Mouse (Mus musculus) heart, embryonic 13.5 days (tissue): ENCODE results near the gene Acp4. TPM values are rescaled to one million over a fixed set of nuclear protein-coding genes. Genes with fewer than 3 reads are reported as not detected.
"Not testable (repeated sequence)": the region's sequence is repeated elsewhere in the genome, so short reads cannot be mapped to it uniquely, and the experiment has no call there.

ENCODE experiments used
- ATAC-seq: fragments of 200-750 bp; cut with Nextera tagmentation; 2 replicates; pipeline ENCODE4 v1.8.0; 2017; ENCODE audit warnings: moderate TSS enrichment; ENCODE audit not compliant: insufficient number of reproducible peaks, low FRiP score, low TSS enrichment; ENCODE audit errors: extremely low read depth
- H3K27ac ChIP-seq: fragments of 300-500 bp; sonication (generic); replicated peaks from 2 replicates; pipeline ENCODE4 v1.5.1; 2015; ENCODE audit warnings: moderate library complexity, mild to moderate bottlenecking, inconsistent platforms
- H3K27me3 ChIP-seq: fragments of 300-500 bp; sonication (generic); replicated peaks from 2 replicates; pipeline ENCODE4 v1.6.1; 2015; ENCODE audit warnings: mild to moderate bottlenecking, inconsistent platforms
- H3K36me3 ChIP-seq: fragments of 300-500 bp; sonication (generic); 2 replicates; pipeline ENCODE4 v1.6.1; 2015; ENCODE audit warnings: mild to moderate bottlenecking, inconsistent platforms
- H3K4me1 ChIP-seq: fragments of 300-500 bp; sonication (generic); 2 replicates; pipeline ENCODE4 v1.6.1; 2015; ENCODE audit warnings: inconsistent platforms
- H3K4me2 ChIP-seq: fragments of 300-500 bp; sonication (generic); 2 replicates; pipeline ENCODE4 v1.6.1; 2015; ENCODE audit warnings: inconsistent platforms, mild to moderate bottlenecking, moderate library complexity
- H3K4me3 ChIP-seq: fragments of 300-500 bp; sonication (generic); 2 replicates; pipeline ENCODE4 v1.5.1; 2015; ENCODE audit warnings: moderate library complexity, mild to moderate bottlenecking, inconsistent platforms
- H3K9ac ChIP-seq: fragments of 300-500 bp; sonication (generic); 2 replicates; pipeline ENCODE4 v1.6.1; 2015; ENCODE audit warnings: inconsistent platforms, mild to moderate bottlenecking, moderate library complexity
- H3K9me3 ChIP-seq: fragments of 300-500 bp; sonication (generic); 2 replicates; pipeline ENCODE4 v1.6.1; 2016; ENCODE audit warnings: inconsistent platforms
- WGBS: fragments of 180-500 bp; shearing (Covaris S2); methylation state at CpG from one replicate; pipeline ENCODE4 v1.1.7; 2015; ENCODE audit warnings: mixed read lengths; 5-methylcytosine and 5-hydroxymethylcytosine counted together
- polyA plus RNA-seq: library from polyadenylated mRNA; unstranded; fragments of >200 nt; fragmentation: Nextera tagmentation; extraction: Ambion mirVana; gene quantifications from 2 replicates; pipeline ENCODE4 v1.2.1, GENCODE M21; 2015

Acp4 gene
- not detected in 2 replicates for polyA plus RNA-seq

GRCm38 (mm10) chr7:44257278-44257677, at the start of gene Acp4:
Gene Acp4 (minus strand): TSS chr7:44257378.
- H3K4me1 ChIP-seq, result peaks cover 11% of the 10 kb centered on the region
- no peaks in the 10 kb centered on the region for H3K9me3 ChIP-seq
- no peak within 1 kb of the TSS for H3K9ac ChIP-seq
- ATAC-seq, result no peak
- no peak within 1 kb of the TSS for H3K4me2 ChIP-seq
- H3K36me3 ChIP-seq, result peaks cover 20% of the 10 kb centered on the region
- 66% methylated on average over 4 of the region's 4 CpGs for WGBS
- H3K27me3 ChIP-seq, result peaks cover 19% of the 10 kb centered on the region
- H3K4me3 ChIP-seq, result no peak within 1 kb of the TSS
- no peak within 1 kb of the TSS for H3K27ac ChIP-seq

- peak within 1 kb of the TSS; percentile 84 for H3K4me2 ChIP-seq
- no peaks in the 10 kb centered on the region for H3K36me3 ChIP-seq
- H3K4me1 ChIP-seq, result peaks cover 29% of the 10 kb centered on the region
- peaks cover 56% of the 10 kb centered on the region for H3K27me3 ChIP-seq
- ATAC-seq, result no peak
- 0 out of 2 replicates have a peak within 1 kb of the TSS, but pooled peaks have one; percentile 31 for H3K27ac ChIP-seq
- WGBS, result 54% methylated on average over 6 of the region's 6 CpGs
- H3K9ac ChIP-seq, result peak within 1 kb of the TSS; percentile 3; the same call in 1 of the 2 replicates
- peak within 1 kb of the TSS; percentile 70 for H3K4me3 ChIP-seq
- H3K9me3 ChIP-seq, result no peaks in the 10 kb centered on the region
Observed at GRCm38 (mm10) chr7:44306516-44307240, 49.5 kb upstream of the Acp4 start, which contains the start of gene Clec11a. Gene Clec11a (minus strand): TSS chr7:44306902.

- Histone ChIP-seq H3K4me3 (peak overlapping the region; percentile 70), H3K36me3 (no peaks in the 10 kb centered on the region), H3K4me2 (peak overlapping the region; percentile 84), H3K27ac (0 out of 2 replicates have a peak overlapping the region, but pooled peaks have one; percentile 31), H3K4me1 (peaks cover 20% of the 10 kb centered on the region), H3K9ac (no peak overlapping the region), H3K9me3 (no peaks in the 10 kb centered on the region), H3K27me3 (peaks cover 54% of the 10 kb centered on the region)
- ATAC-seq, result no peak
- WGBS, result 8% methylated on average over 16 of the region's 16 CpGs
Observed at GRCm38 (mm10) chr7:44305686-44306085, 48.5 kb upstream of the Acp4 start.

- peaks cover 14% of the 10 kb centered on the region for H3K4me1 ChIP-seq
- peak overlapping the region; percentile 70 for H3K4me3 ChIP-seq
- WGBS, result 1% methylated on average over 49 of the region's 49 CpGs
- peak overlapping the region; percentile 84 for H3K4me2 ChIP-seq
- peaks cover 54% of the 10 kb centered on the region for H3K27me3 ChIP-seq
- no peaks in the 10 kb centered on the region for H3K36me3 ChIP-seq
- ATAC-seq, result peak; percentile 91
- H3K9ac ChIP-seq, result peak overlapping the region; percentile 92
- peak overlapping the region; percentile 83 for H3K27ac ChIP-seq
- no peaks in the 10 kb centered on the region for H3K9me3 ChIP-seq
Observed at GRCm38 (mm10) chr7:44304775-44305641, 47.8 kb upstream of the Acp4 start.

GRCm38 (mm10) chr7:44304463-44304774, 47.2 kb upstream of the Acp4 start:
- Histone ChIP-seq H3K27me3 (peaks cover 53% of the 10 kb centered on the region), H3K27ac (peak overlapping the region; percentile 83), H3K9me3 (no peaks in the 10 kb centered on the region), H3K4me1 (peaks cover 14% of the 10 kb centered on the region), H3K36me3 (no peaks in the 10 kb centered on the region), H3K4me2 (peak overlapping the region; percentile 84), H3K9ac (peak overlapping the region; percentile 92), H3K4me3 (peak overlapping the region; percentile 70)
- WGBS, result under 1% methylated on average over 25 of the region's 25 CpGs
- no peak; the same call in none of the 2 replicates for ATAC-seq

- Histone ChIP-seq H3K9ac (peak overlapping the region; percentile 92), H3K9me3 (no peaks in the 10 kb centered on the region), H3K36me3 (no peaks in the 10 kb centered on the region), H3K27ac (peak overlapping the region; percentile 83; the same call in 1 of the 2 replicates), H3K4me3 (peak overlapping the region; percentile 70), H3K27me3 (peaks cover 52% of the 10 kb centered on the region), H3K4me1 (peaks cover 14% of the 10 kb centered on the region), H3K4me2 (peak overlapping the region; percentile 84)
- WGBS, result 83% methylated on average over 14 of the region's 14 CpGs
- no peak for ATAC-seq
Observed at GRCm38 (mm10) chr7:44303346-44304340, 46.5 kb upstream of the Acp4 start.

- H3K9me3 ChIP-seq, H3K4me2 ChIP-seq, ATAC-seq, H3K36me3 ChIP-seq, H3K4me1 ChIP-seq, H3K4me3 ChIP-seq, H3K9ac ChIP-seq, H3K27ac ChIP-seq: not testable (repeated sequence)
- H3K27me3 ChIP-seq, result peaks cover 39% of the 10 kb centered on the region
- 52% methylated on average over 2 of the region's 2 CpGs for WGBS
Observed at GRCm38 (mm10) chr7:44297501-44297900, 40.3 kb upstream of the Acp4 start.

- peaks cover 19% of the 10 kb centered on the region for H3K27me3 ChIP-seq
- WGBS, result 51% methylated on average over 4 of the region's 4 CpGs
- H3K4me3 ChIP-seq, result no peak overlapping the region
- H3K9ac ChIP-seq, result no peak overlapping the region
- H3K4me2 ChIP-seq, result no peak overlapping the region
- no peaks in the 10 kb centered on the region for H3K4me1 ChIP-seq
- H3K9me3 ChIP-seq, result peaks cover 14% of the 10 kb centered on the region
- H3K27ac ChIP-seq, result no peak overlapping the region
- no peak for ATAC-seq
- no peaks in the 10 kb centered on the region for H3K36me3 ChIP-seq
Observed at GRCm38 (mm10) chr7:44291418-44291817, 34.2 kb upstream of the Acp4 start.

GRCm38 (mm10) chr7:44290986-44291385, 33.8 kb upstream of the Acp4 start:
- Histone ChIP-seq H3K36me3 (no peaks in the 10 kb centered on the region), H3K4me1 (no peaks in the 10 kb centered on the region), H3K9me3 (peaks cover 14% of the 10 kb centered on the region), H3K27ac (no peak overlapping the region), H3K4me3 (no peak overlapping the region), H3K27me3 (peaks cover 19% of the 10 kb centered on the region), H3K4me2 (no peak overlapping the region), H3K9ac (no peak overlapping the region)
- ATAC-seq, result no peak
- 73% methylated on average over 4 of the region's 4 CpGs for WGBS

- H3K4me1 ChIP-seq, result no peaks in the 10 kb centered on the region
- no peak overlapping the region for H3K27ac ChIP-seq
- peaks cover 19% of the 10 kb centered on the region for H3K27me3 ChIP-seq
- H3K36me3 ChIP-seq, result no peaks in the 10 kb centered on the region
- no peak for ATAC-seq
- no peak overlapping the region for H3K9ac ChIP-seq
- WGBS, result 61% methylated on average over 7 of the region's 7 CpGs
- no peak overlapping the region for H3K4me3 ChIP-seq
- H3K4me2 ChIP-seq, result no peak overlapping the region
- H3K9me3 ChIP-seq, result peaks cover 14% of the 10 kb centered on the region
Observed at GRCm38 (mm10) chr7:44287760-44288159, 30.6 kb upstream of the Acp4 start.
